Mouse (Mus musculus): ENCODE measurements around the gene Gm45716.

DNA sequence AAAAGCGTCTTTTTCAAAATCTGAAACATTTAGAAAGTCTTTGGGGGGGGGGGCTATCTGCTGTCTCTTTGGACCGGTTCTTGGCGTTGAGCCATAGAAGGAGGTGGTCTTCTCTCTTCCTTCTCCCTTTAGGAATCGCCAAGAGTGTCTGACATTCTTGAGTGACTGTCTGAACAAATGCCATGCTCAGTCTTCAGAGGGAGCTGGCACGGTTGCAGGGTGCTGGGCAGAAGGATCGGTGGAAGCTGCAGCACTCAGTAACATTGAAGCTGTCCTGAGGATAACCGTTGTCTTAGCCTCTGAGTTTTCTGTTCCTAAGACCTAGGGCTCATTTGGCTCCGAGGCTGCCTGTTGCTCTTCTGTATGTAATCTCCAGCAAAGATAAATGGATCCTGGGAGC is 64.9 kb downstream of the Gm45716 start:
- TF ChIP-seq CTCF (IDR thresholded peaks at IDR 0.05; ENCODE audit: low read depth, low read length) (no peak), POLR2A (IDR thresholded peaks at IDR 0.05; ENCODE audit: borderline replicate concordance, low read depth, low read length) (no peak)

All from bone marrow macrophage, adult 2 months (primary cell).